Mouse (Mus musculus) liver, embryonic 13.5 days (tissue): ENCODE measurements around the gene Ccdc141. TPM values are rescaled to one million over a fixed set of nuclear protein-coding genes. Genes with fewer than 3 reads are reported as not detected.

ENCODE experiments used
- ATAC-seq: fragments of 200-750 bp; cut with Nextera tagmentation; 2 replicates; pipeline ENCODE4 v1.8.0; 2017; ENCODE audit warnings: low read depth, mild to moderate bottlenecking, moderate number of reproducible peaks, moderate library complexity
- DNase-seq: peaks from one replicate; pipeline ENCODE4 v3.0.0; 2022
- H3K27ac ChIP-seq: fragments of 300-500 bp; sonication (generic); 2 replicates; pipeline ENCODE4 v1.5.1; 2015; ENCODE audit warnings: moderate library complexity, mild to moderate bottlenecking, inconsistent platforms
- H3K27me3 ChIP-seq: fragments of 300-500 bp; sonication (generic); 2 replicates; pipeline ENCODE4 v1.6.1; 2015; ENCODE audit warnings: mild to moderate bottlenecking, inconsistent platforms
- H3K36me3 ChIP-seq: fragments of 300-500 bp; sonication (generic); 2 replicates; pipeline ENCODE4 v1.6.1; 2015; ENCODE audit warnings: mild to moderate bottlenecking, inconsistent platforms
- H3K4me1 ChIP-seq: fragments of 300-500 bp; sonication (generic); replicated peaks from 2 replicates; pipeline ENCODE4 v1.6.1; 2015; ENCODE audit warnings: inconsistent platforms
- H3K4me2 ChIP-seq: fragments of 300-500 bp; sonication (generic); 2 replicates; pipeline ENCODE4 v1.6.1; 2015; ENCODE audit warnings: inconsistent platforms, mild to moderate bottlenecking, moderate library complexity
- H3K4me3 ChIP-seq: fragments of 300-500 bp; sonication (generic); replicated peaks from 2 replicates; pipeline ENCODE4 v1.5.1; 2015; ENCODE audit warnings: mild to moderate bottlenecking, inconsistent platforms
- H3K9ac ChIP-seq: fragments of 300-500 bp; sonication (generic); 2 replicates; pipeline ENCODE4 v1.6.1; 2015; ENCODE audit warnings: mild to moderate bottlenecking, inconsistent platforms
- H3K9me3 ChIP-seq: fragments of 300-500 bp; sonication (generic); replicated peaks from 2 replicates; pipeline ENCODE4 v1.6.1; 2016; ENCODE audit warnings: inconsistent platforms
- WGBS: fragments of 180-500 bp; shearing (Covaris S2); methylation state at CpG from one replicate; pipeline ENCODE4 v1.1.7; 2015; ENCODE audit not compliant: insufficient replicate concordance; 5-methylcytosine and 5-hydroxymethylcytosine counted together
- polyA plus RNA-seq: library from polyadenylated mRNA; unstranded; fragments of >200 nt; fragmentation: Nextera tagmentation; extraction: Ambion mirVana; gene quantifications from 2 replicates; pipeline ENCODE4 v1.2.1, GENCODE M21; 2015

Gene Ccdc141
- polyA plus RNA-seq, 1 experiment from 2014 or later, result 1.0 TPM

GRCm38 (mm10) chr2:77126939-77127338 lies 43.5 kb downstream of the Ccdc141 start:
- 74% methylated on average over 1 of the region's 1 CpGs for WGBS
- ATAC-seq, result no peak
- DNase-seq, result no peak

DNA sequence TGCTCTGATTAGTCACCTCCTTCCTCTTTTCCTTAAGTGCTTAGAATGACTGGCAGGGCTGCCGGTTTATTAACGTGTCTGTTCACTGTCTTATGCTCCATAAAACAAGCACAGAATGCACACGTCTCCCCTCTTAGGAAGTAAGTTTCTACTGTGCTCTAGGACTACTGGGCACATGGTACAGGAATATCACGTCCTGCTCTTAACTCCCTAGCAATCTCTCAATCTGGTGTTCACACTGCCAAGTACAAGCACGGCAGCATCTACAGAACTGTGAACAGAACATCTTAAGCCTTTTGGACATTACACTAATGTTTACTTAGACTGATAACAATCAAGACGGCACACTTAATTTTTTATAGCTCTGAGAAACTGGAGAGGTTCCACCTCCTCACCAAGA lies 52.3 kb downstream of the Ccdc141 start:
- Histone ChIP-seq H3K9ac (no peak overlapping the region), H3K9me3 (no peaks in the 10 kb centered on the region), H3K4me3 (no peak overlapping the region), H3K27ac (no peak overlapping the region), H3K4me1 (no peaks in the 10 kb centered on the region), H3K36me3 (no peaks in the 10 kb centered on the region), H3K27me3 (no peaks in the 10 kb centered on the region), H3K4me2 (no peak overlapping the region)
- DNase-seq (no peak), ATAC-seq (no peak)
- WGBS, result 53% methylated on average over 6 of the region's 6 CpGs

More at GRCm38 (mm10) chr2:77126939-77127338, 43.5 kb downstream of the Ccdc141 start:
- Histone ChIP-seq H3K27ac (no peak overlapping the region), H3K4me1 (no peaks in the 10 kb centered on the region), H3K4me2 (no peak overlapping the region), H3K9ac (no peak overlapping the region), H3K27me3 (no peaks in the 10 kb centered on the region), H3K36me3 (no peaks in the 10 kb centered on the region), H3K9me3 (no peaks in the 10 kb centered on the region), H3K4me3 (no peak overlapping the region)

- H3K9me3 ChIP-seq, result no peaks in the 10 kb centered on the region
- no peak overlapping the region for H3K27ac ChIP-seq
- no peak overlapping the region for H3K4me3 ChIP-seq
- WGBS, result 54% methylated on average over 2 of the region's 2 CpGs
- ATAC-seq, result no peak
- H3K36me3 ChIP-seq, result no peaks in the 10 kb centered on the region
- no peaks in the 10 kb centered on the region for H3K4me1 ChIP-seq
- H3K9ac ChIP-seq, result no peak overlapping the region
- H3K4me2 ChIP-seq, result no peak overlapping the region
- H3K27me3 ChIP-seq, result no peaks in the 10 kb centered on the region
- DNase-seq, result no peak
Observed at GRCm38 (mm10) chr2:77114335-77114734, 56.1 kb downstream of the Ccdc141 start.

GRCm38 (mm10) chr2:77113867-77114266 lies 56.6 kb downstream of the Ccdc141 start:
- no peak overlapping the region for H3K4me3 ChIP-seq
- ATAC-seq, result no peak
- no peak for DNase-seq

GRCm38 (mm10) chr2:77113026-77113425 lies 57.4 kb downstream of the Ccdc141 start:
- WGBS, result 71% methylated on average over 5 of the region's 5 CpGs
- Histone ChIP-seq H3K9me3 (no peaks in the 10 kb centered on the region), H3K4me3 (no peak overlapping the region), H3K4me1 (no peaks in the 10 kb centered on the region), H3K27ac (no peak overlapping the region), H3K27me3 (no peaks in the 10 kb centered on the region), H3K36me3 (no peaks in the 10 kb centered on the region), H3K4me2 (no peak overlapping the region), H3K9ac (no peak overlapping the region)
- no peak for ATAC-seq
- no peak for DNase-seq

More at GRCm38 (mm10) chr2:77113867-77114266, 56.6 kb downstream of the Ccdc141 start:
- Histone ChIP-seq H3K27me3 (no peaks in the 10 kb centered on the region), H3K9me3 (no peaks in the 10 kb centered on the region), H3K27ac (no peak overlapping the region), H3K4me2 (no peak overlapping the region), H3K36me3 (no peaks in the 10 kb centered on the region), H3K4me1 (no peaks in the 10 kb centered on the region), H3K9ac (no peak overlapping the region)
- 83% methylated on average over 8 of the region's 8 CpGs for WGBS

GRCm38 (mm10) chr2:77111095-77111494 lies 59.3 kb downstream of the Ccdc141 start:
- Histone ChIP-seq H3K36me3 (no peaks in the 10 kb centered on the region), H3K4me3 (no peak overlapping the region), H3K9ac (no peak overlapping the region), H3K4me2 (no peak overlapping the region), H3K9me3 (no peaks in the 10 kb centered on the region), H3K27me3 (no peaks in the 10 kb centered on the region), H3K27ac (no peak overlapping the region), H3K4me1 (no peaks in the 10 kb centered on the region)
- 65% methylated on average over 2 of the region's 2 CpGs for WGBS
- ATAC-seq, result no peak
- DNase-seq, result no peak

DNA sequence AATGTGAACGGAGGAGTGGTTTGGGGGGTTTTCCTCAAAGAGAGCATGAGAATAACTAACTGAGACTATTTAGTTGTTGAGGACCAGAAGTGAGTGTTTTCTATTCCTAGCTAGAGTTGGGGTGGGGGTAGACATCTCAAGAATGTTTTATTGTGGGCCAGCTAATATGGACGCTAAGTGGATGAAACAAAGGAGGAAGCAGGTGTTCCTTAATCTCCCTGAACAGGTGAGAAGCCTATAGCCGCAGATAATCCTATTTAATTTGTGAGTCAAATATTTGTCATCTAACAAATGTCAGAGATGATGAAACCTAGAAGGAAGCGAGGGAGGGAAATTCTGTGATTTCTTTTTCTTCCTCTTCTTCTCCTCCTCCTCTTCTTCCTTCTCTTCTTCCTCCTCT lies 60.1 kb downstream of the Ccdc141 start:
- no peaks in the 10 kb centered on the region for H3K4me1 ChIP-seq
- no peaks in the 10 kb centered on the region for H3K9me3 ChIP-seq
- H3K9ac ChIP-seq, result no peak overlapping the region
- DNase-seq (no peak), ATAC-seq (no peak)
- H3K36me3 ChIP-seq, result no peaks in the 10 kb centered on the region
- H3K27me3 ChIP-seq, result no peaks in the 10 kb centered on the region
- 60% methylated on average over 4 of the region's 4 CpGs for WGBS
- no peak overlapping the region for H3K4me3 ChIP-seq
- H3K4me2 ChIP-seq, result no peak overlapping the region
- H3K27ac ChIP-seq, result no peak overlapping the region

DNA sequence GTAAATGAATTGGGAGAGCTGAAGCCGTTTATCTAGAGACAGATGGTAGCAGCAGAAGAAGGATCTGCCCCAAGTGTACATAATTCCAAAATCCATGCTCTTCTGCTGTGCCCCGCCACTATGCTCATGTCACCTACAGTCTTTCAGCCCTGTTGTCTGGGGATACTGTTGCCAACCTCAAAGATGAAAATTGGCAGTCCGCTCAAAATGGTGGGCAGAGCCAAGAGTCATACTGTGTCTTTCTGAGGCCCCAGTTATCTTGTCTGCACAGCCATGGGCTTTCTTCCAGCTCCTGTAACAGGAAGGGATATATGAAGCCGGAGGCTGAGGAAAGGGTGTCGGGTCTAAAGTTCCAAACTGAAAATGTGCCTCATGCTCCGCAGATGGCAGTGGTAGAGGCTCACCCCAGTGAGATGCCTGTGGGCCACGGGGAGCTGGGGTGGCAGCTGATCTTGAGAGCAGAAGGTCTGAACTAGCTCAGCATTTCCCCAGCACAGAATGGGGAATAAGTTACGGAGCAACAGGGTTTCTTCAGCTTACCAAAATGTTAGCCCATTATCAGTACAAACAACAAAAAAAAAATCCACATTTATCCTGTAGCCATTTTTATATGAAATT lies 60.8 kb downstream of the Ccdc141 start:
- Histone ChIP-seq H3K36me3 (no peaks in the 10 kb centered on the region), H3K9me3 (no peaks in the 10 kb centered on the region), H3K4me1 (no peaks in the 10 kb centered on the region), H3K4me2 (no peak overlapping the region), H3K27me3 (no peaks in the 10 kb centered on the region), H3K9ac (no peak overlapping the region), H3K27ac (no peak overlapping the region), H3K4me3 (no peak overlapping the region)
- no peak for DNase-seq
- WGBS, result 68% methylated on average over 8 of the region's 8 CpGs
- ATAC-seq, result no peak

DNA sequence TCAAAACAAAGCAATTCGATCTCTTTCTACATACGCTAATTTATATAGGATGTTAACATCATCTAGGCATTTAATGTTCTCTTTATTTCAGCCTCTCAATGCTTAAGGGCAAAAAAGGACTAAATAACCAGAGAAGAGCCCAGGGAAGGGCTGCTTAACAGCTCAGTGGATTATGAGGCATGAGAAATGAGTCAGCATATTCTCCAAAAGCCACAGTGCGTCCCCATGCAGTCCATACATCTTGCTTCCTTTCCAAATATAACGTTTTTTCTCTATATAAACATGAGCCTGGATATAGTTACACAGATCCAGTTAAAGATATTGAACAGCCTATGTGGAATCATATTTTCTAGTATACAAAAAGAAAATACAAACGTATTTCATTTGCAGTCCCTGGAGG lies 61.9 kb downstream of the Ccdc141 start:
- Histone ChIP-seq H3K9me3 (no peaks in the 10 kb centered on the region), H3K4me3 (no peak overlapping the region), H3K9ac (no peak overlapping the region), H3K36me3 (no peaks in the 10 kb centered on the region), H3K27ac (no peak overlapping the region), H3K27me3 (no peaks in the 10 kb centered on the region), H3K4me2 (no peak overlapping the region), H3K4me1 (no peaks in the 10 kb centered on the region)
- DNase-seq, result no peak
- no peak for ATAC-seq
- 52% methylated on average over 5 of the region's 5 CpGs for WGBS

GRCm38 (mm10) chr2:77106150-77106549 lies 64.3 kb downstream of the Ccdc141 start:
- no peak for DNase-seq
- ATAC-seq, result no peak
- H3K4me1 ChIP-seq, result no peaks in the 10 kb centered on the region
- no peak overlapping the region for H3K4me3 ChIP-seq
- no peaks in the 10 kb centered on the region for H3K27me3 ChIP-seq
- H3K27ac ChIP-seq, result no peak overlapping the region
- 84% methylated on average over 3 of the region's 3 CpGs for WGBS
- H3K36me3 ChIP-seq, result no peaks in the 10 kb centered on the region
- H3K9ac ChIP-seq, result no peak overlapping the region
- no peaks in the 10 kb centered on the region for H3K9me3 ChIP-seq
- H3K4me2 ChIP-seq, result no peak overlapping the region

GRCm38 (mm10) chr2:77105006-77105715 lies 65.3 kb downstream of the Ccdc141 start:
- DNase-seq (no peak), ATAC-seq (no peak)
- H3K4me3 ChIP-seq, result no peak overlapping the region
- no peak overlapping the region for H3K27ac ChIP-seq
- H3K27me3 ChIP-seq, result no peaks in the 10 kb centered on the region
- no peak overlapping the region for H3K4me2 ChIP-seq
- no peak overlapping the region for H3K9ac ChIP-seq
- no peaks in the 10 kb centered on the region for H3K36me3 ChIP-seq
- WGBS, result 66% methylated on average over 8 of the region's 8 CpGs
- H3K4me1 ChIP-seq, result no peaks in the 10 kb centered on the region
- no peaks in the 10 kb centered on the region for H3K9me3 ChIP-seq

GRCm38 (mm10) chr2:77102516-77102915 lies 67.9 kb downstream of the Ccdc141 start:
- Histone ChIP-seq H3K9me3 (no peaks in the 10 kb centered on the region), H3K27ac (no peak overlapping the region), H3K4me2 (no peak overlapping the region), H3K9ac (no peak overlapping the region), H3K4me3 (no peak overlapping the region), H3K36me3 (no peaks in the 10 kb centered on the region), H3K4me1 (no peaks in the 10 kb centered on the region), H3K27me3 (no peaks in the 10 kb centered on the region)
- WGBS, result 79% methylated on average over 5 of the region's 5 CpGs
- DNase-seq (no peak), ATAC-seq (no peak)
